Mouse (Mus musculus): ENCODE data around the gene H2al1j. TPM values are rescaled to one million over a fixed set of nuclear protein-coding genes. Genes with fewer than 3 reads are reported as not detected.

H2al1j gene
- not detected for total RNA-seq (2023)

DNA sequence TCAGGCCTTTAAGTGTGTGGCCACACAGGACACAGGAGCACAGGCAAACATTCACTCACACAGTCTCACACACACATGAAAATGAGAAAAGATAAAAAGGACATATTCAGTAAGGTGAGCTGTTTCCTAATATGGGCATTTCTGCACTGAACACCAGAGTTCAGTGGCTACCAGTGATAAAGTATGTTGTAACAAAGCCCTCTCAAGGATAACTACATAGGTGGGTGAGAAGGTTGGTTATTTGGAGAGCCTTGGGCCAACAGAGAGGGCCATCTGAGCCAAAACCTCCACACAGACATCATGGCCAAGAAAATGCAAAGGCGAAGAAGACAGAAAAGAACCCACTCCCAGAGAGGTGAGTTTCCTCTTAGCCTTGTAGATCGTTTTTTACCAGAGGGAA lies at the start of gene H2al1j:
H2al1j (plus strand) TSS at position 301 of the 400 bp plus-strand sequence.

GRCm38 (mm10) chrX:11298957-11299356 lies 28.7 kb upstream of the H2al1j start, which contains the start of gene H2al1a:
Gene H2al1a (plus strand): TSS chrX:11299257.

DNA sequence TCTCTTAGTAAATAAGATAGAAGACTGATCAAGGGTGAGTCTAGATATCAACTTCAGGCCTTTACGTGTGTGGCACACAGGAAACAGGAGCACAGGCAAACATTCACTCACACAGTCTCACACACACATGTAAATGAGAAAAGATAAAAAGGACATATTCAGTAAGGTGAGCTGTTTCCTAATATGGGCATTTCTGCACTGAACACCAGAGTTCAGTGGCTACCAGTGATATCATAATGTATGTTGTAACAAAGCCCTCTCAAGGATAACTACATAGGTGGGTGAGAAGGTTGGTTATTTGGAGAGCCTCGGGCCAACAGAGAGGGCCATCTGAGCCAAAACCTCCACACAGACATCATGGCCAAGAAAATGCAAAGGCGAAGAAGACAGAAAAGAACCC lies 25.5 kb upstream of the H2al1j start, which contains the start of gene H2al1b:
H2al1b (plus strand) TSS at position 301 of the 400 bp plus-strand sequence.

GRCm38 (mm10) chrX:11305355-11305754 lies 22.3 kb upstream of the H2al1j start, which contains the start of gene H2al1c:
Gene H2al1c (plus strand): TSS chrX:11305655.

GRCm38 (mm10) chrX:11308524-11308923 lies 19.1 kb upstream of the H2al1j start, which contains the start of gene H2al1d:
Gene H2al1d (plus strand): TSS chrX:11308824.

GRCm38 (mm10) chrX:11311634-11312033 lies 16.0 kb upstream of the H2al1j start, which contains the start of gene H2al1e:
Gene H2al1e (plus strand): TSS chrX:11311934.

DNA sequence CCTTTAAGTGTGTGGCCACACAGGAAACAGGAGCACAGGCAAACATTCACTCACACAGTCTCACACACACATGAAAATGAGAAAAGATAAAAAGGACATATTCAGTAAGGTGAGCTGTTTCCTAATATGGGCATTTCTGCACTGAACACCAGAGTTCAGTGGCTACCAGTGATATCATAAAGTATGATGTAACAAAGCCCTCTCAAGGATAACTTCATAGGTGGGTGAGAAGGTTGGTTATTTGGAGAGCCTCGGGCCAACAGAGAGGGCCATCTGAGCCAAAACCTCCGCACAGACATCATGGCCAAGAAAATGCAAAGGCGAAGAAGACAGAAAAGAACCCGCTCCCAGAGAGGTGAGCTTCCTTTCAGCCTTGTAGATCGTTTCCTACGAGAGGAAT lies 12.8 kb upstream of the H2al1j start, which contains the start of gene H2al1f:
H2al1f (plus strand) TSS at position 301 of the 400 bp plus-strand sequence.

DNA sequence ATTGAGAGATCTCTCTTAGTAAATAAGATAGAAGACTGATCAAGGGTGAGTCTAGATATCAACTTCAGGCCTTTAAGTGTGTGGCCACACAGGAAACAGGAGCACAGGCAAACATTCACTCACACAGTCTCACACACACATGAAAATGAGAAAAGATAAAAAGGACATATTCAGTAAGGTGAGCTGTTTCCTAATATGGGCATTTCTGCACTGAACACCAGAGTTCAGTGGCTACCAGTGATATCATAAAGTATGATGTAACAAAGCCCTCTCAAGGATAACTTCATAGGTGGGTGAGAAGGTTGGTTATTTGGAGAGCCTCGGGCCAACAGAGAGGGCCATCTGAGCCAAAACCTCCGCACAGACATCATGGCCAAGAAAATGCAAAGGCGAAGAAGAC lies 9.7 kb upstream of the H2al1j start, which contains the start of gene H2al1g:
H2al1g (plus strand) TSS at position 301 of the 400 bp plus-strand sequence.

DNA sequence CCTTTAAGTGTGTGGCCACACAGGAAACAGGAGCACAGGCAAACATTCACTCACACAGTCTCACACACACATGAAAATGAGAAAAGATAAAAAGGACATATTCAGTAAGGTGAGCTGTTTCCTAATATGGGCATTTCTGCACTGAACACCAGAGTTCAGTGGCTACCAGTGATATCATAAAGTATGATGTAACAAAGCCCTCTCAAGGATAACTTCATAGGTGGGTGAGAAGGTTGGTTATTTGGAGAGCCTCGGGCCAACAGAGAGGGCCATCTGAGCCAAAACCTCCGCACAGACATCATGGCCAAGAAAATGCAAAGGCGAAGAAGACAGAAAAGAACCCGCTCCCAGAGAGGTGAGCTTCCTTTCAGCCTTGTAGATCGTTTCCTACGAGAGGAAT lies 6.4 kb upstream of the H2al1j start, which contains the start of gene H2al1h:
H2al1h (plus strand) TSS at position 301 of the 400 bp plus-strand sequence.

DNA sequence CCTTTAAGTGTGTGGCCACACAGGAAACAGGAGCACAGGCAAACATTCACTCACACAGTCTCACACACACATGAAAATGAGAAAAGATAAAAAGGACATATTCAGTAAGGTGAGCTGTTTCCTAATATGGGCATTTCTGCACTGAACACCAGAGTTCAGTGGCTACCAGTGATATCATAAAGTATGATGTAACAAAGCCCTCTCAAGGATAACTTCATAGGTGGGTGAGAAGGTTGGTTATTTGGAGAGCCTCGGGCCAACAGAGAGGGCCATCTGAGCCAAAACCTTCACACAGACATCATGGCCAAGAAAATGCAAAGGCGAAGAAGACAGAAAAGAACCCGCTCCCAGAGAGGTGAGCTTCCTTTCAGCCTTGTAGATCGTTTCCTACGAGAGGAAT lies 3.3 kb upstream of the H2al1j start, which contains the start of gene H2al1i:
H2al1i (plus strand) TSS at position 301 of the 400 bp plus-strand sequence.

Other genes with a start within 250 kb of the H2al1j start
- gene H2al1a, start 28.6 kb upstream of the H2al1j start, total RNA-seq (2023) = not detected
- gene H2al1b, start 25.4 kb upstream of the H2al1j start, total RNA-seq (2023) = not detected
- gene H2al1c, start 22.2 kb upstream of the H2al1j start, total RNA-seq (2023) = not detected
- gene H2al1d, start 19.0 kb upstream of the H2al1j start, total RNA-seq (2023) = not detected
- gene H2al1e, start 15.9 kb upstream of the H2al1j start, total RNA-seq (2023) = not detected
- gene H2al1f, start 12.7 kb upstream of the H2al1j start, total RNA-seq (2023) = not detected
- not detected for gene H2al1g, start 9.6 kb upstream of the H2al1j start, total RNA-seq (2023)
- not detected for gene H2al1h, start 6.3 kb upstream of the H2al1j start, total RNA-seq (2023)
- not detected for gene H2al1i, start 3.2 kb upstream of the H2al1j start, total RNA-seq (2023)